9 mouse cellular contexts compared by ENCODE assay signal in the genomic region with DNA sequence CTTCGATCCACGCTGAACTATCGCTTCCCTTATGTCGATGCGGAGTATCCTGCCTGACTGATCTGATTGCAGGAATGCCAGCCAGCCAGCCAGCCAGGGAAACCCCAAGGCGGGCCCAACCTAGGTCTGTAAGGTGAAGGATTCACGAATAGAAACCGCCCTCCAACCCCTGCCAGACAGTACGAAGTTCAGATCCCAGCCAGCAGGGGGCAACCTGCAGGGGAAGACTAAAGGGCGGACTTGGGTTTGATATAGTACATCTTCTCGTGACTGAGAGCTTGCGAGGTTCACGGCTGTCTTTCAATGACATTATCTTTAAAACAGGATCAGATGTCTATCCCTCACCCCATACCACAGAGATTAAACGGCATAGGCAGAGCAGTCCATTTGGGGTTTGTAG. TPM values are rescaled to one million over a fixed set of nuclear protein-coding genes. Genes with fewer than 3 reads are reported as not detected.
A peak's percentile ranks its signal among the peaks of the same experiment; 100 is the strongest.
DNase-seq lines count a peak whose midpoint lies in the region; ATAC-seq and TF ChIP-seq lines count a peak whose summit lies in the region.
"Had no signal": no experiment of that assay in that cellular context is flagged by ENCODE, and none has a peak within 500 bp of the region (broad histone marks: within the 10 kb centered on the region; RNA-seq: fewer than 3 reads in every experiment).

No protein-coding gene starts in this region.

- H3K9me3 ChIP-seq in forebrain, embryonic 10.5 days = no peaks in the 10 kb centered on the region
- no peaks in the 10 kb centered on the region for H3K9me3 ChIP-seq in forebrain, embryonic 16.5 days (ENCODE audit: control insufficient read depth, low read length)
- no peaks in the 10 kb centered on the region for H3K9me3 ChIP-seq in midbrain, embryonic 14.5 days (ENCODE audit: control insufficient read depth, low read length)
- H3K9me3 ChIP-seq: limb, embryonic 12.5 days had no signal

- peak; percentile 65 for DNase-seq in forebrain, embryonic 10.5 days (ENCODE audit: extremely low spot score, low spot score)
- peak in 1 of 2 experiments; percentile 25 for DNase-seq in spleen, adult 2 months (ENCODE audit: low read depth in 1 of 2, low spot score in 2 of 2)
- DNase-seq in spleen, postnatal 4 days (ENCODE audit: low spot score in 2 of 2) = no peak
- peak; percentile 43 for DNase-seq in kidney, postnatal 14 days
- peak; percentile 70 for DNase-seq in midbrain, embryonic 14.5 days
- DNase-seq in frontal cortex, postnatal 10 days (ENCODE audit: low spot score in 2 of 2) = no peak

- WGBS in forebrain, embryonic 10.5 days = 26% methylated on average over 14 of the region's 14 CpGs
- 35% methylated on average over 14 of the region's 14 CpGs for WGBS in forebrain, embryonic 16.5 days
- 22% methylated on average over 14 of the region's 14 CpGs for WGBS in spleen, adult 2 months
- 25% methylated on average over 14 of the region's 14 CpGs for WGBS in midbrain, embryonic 14.5 days

- TF ChIP-seq POLR2A in spleen, adult 2 months (IDR thresholded peaks at IDR 0.05; ENCODE audit: low read depth, low read length) = no peak
- no peak for TF ChIP-seq POLR2A in embryonic fibroblast, embryonic 13.5 days (IDR thresholded peaks at IDR 0.05; ENCODE audit: low read depth, low read length)

- no peak overlapping the region for H3K9ac ChIP-seq in forebrain, embryonic 16.5 days (replicated peaks; ENCODE audit: low read depth, low read length)
- H3K9ac ChIP-seq in midbrain, embryonic 14.5 days (replicated peaks; ENCODE audit: low read length) = no peak overlapping the region
- H3K9ac ChIP-seq: limb, embryonic 12.5 days had no signal

- peak overlapping the region; percentile 65; the same call in 1 of the 2 replicates for H3K4me3 ChIP-seq in forebrain, embryonic 10.5 days
- H3K4me3 ChIP-seq in forebrain, embryonic 16.5 days (replicated peaks; ENCODE audit: low read length) = no peak overlapping the region
- H3K4me3 ChIP-seq in spleen, adult 2 months (ENCODE audit: extremely low read depth, insufficient read depth, insufficient read length) = no peak overlapping the region
- H3K4me3 ChIP-seq in embryonic fibroblast, embryonic 13.5 days (ENCODE audit: insufficient read depth, low read length) = no peak overlapping the region
- no peak overlapping the region for H3K4me3 ChIP-seq in midbrain, embryonic 14.5 days (replicated peaks; ENCODE audit: low read depth, low read length)
- H3K4me3 ChIP-seq: limb, embryonic 12.5 days had no signal

- ATAC-seq in forebrain, embryonic 16.5 days = no peak
- no peak for ATAC-seq in midbrain, embryonic 14.5 days (ENCODE audit: low FRiP score, low TSS enrichment)

- peaks cover 10% of the 10 kb centered on the region for H3K36me3 ChIP-seq in forebrain, embryonic 10.5 days (replicated peaks)
- no peaks in the 10 kb centered on the region for H3K36me3 ChIP-seq in forebrain, embryonic 16.5 days (ENCODE audit: control insufficient read depth, insufficient read depth)
- no peaks in the 10 kb centered on the region for H3K36me3 ChIP-seq in spleen, adult 2 months (ENCODE audit: control insufficient read depth, insufficient read depth, low read length)
- H3K36me3 ChIP-seq in midbrain, embryonic 14.5 days (ENCODE audit: control insufficient read depth, insufficient read depth, low read length) = no peaks in the 10 kb centered on the region
- H3K36me3 ChIP-seq: limb, embryonic 12.5 days had no signal

- peak overlapping the region; percentile 22; the same call in 1 of the 2 replicates for H3K27ac ChIP-seq in forebrain, embryonic 10.5 days
- no peak overlapping the region for H3K27ac ChIP-seq in forebrain, embryonic 16.5 days (ENCODE audit: low read length)
- H3K27ac ChIP-seq in spleen, adult 2 months (ENCODE audit: insufficient read depth, low read length) = no peak overlapping the region
- H3K27ac ChIP-seq in embryonic fibroblast, embryonic 13.5 days (ENCODE audit: insufficient read depth, low read length) = peak overlapping the region; percentile 12; the same call in 1 of the 2 replicates
- H3K27ac ChIP-seq in midbrain, embryonic 14.5 days (replicated peaks; ENCODE audit: low read depth, low read length) = no peak overlapping the region
- H3K27ac ChIP-seq: limb, embryonic 12.5 days had no signal

- TF ChIP-seq CTCF in spleen, adult 2 months (IDR thresholded peaks at IDR 0.05; ENCODE audit: extremely low read depth, insufficient read depth, insufficient read length, insufficient replicate concordance) = peak; percentile 63; the same call in 1 of the 2 replicates
- TF ChIP-seq CTCF in embryonic fibroblast, embryonic 13.5 days (IDR thresholded peaks at IDR 0.05; ENCODE audit: borderline replicate concordance, insufficient read depth, low read length) = no peak

- H3K4me2 ChIP-seq in forebrain, embryonic 16.5 days (ENCODE audit: low read length) = no peak overlapping the region
- peak overlapping the region; percentile 99; the same call in 1 of the 2 replicates for H3K4me2 ChIP-seq in midbrain, embryonic 14.5 days (ENCODE audit: low read length)

- peaks cover 54% of the 10 kb centered on the region for H3K27me3 ChIP-seq in forebrain, embryonic 10.5 days (ENCODE audit: poor library complexity, severe bottlenecking)
- 0 out of 2 replicates have a peak, but pooled peaks cover 2% of the 10 kb centered on the region for H3K27me3 ChIP-seq in forebrain, embryonic 16.5 days (replicated peaks; ENCODE audit: control insufficient read depth, insufficient read depth, low read length)
- peaks cover 6% of the 10 kb centered on the region for H3K27me3 ChIP-seq in spleen, adult 2 months (ENCODE audit: control insufficient read depth, insufficient read depth, low read length)
- H3K27me3 ChIP-seq in midbrain, embryonic 14.5 days (ENCODE audit: control insufficient read depth, insufficient read depth, low read length) = no peaks in the 10 kb centered on the region

- H3K4me1 ChIP-seq in forebrain, embryonic 10.5 days = peaks cover 77% of the 10 kb centered on the region
- peaks cover 8% of the 10 kb centered on the region for H3K4me1 ChIP-seq in forebrain, embryonic 16.5 days (replicated peaks; ENCODE audit: control insufficient read depth, insufficient read depth, low read length)
- no peaks in the 10 kb centered on the region for H3K4me1 ChIP-seq in spleen, adult 2 months (ENCODE audit: control insufficient read depth, insufficient read depth, insufficient read length)
- H3K4me1 ChIP-seq in embryonic fibroblast, embryonic 13.5 days (ENCODE audit: control insufficient read depth, insufficient read depth, low read length) = peaks cover 13% of the 10 kb centered on the region
- 0 out of 2 replicates have a peak, but pooled peaks cover 3% of the 10 kb centered on the region for H3K4me1 ChIP-seq in midbrain, embryonic 14.5 days (ENCODE audit: control insufficient read depth, insufficient read depth, low read length)

RNA-seq across cellular contexts. Expression of a gene that starts 1.5 kb away (rescaled TPM):
- polyA plus RNA-seq in forebrain, embryonic 10.5 days (2016; fragmentation: Nextera tagmentation; extraction: Ambion mirVana) = 2.8 and 3.4 TPM in 2 replicates
- polyA plus RNA-seq in forebrain, embryonic 16.5 days (2015; fragmentation: Nextera tagmentation; extraction: Ambion mirVana) = 1.6 and 2.3 TPM in 2 replicates
- polyA plus RNA-seq in spleen, adult 2 months (2012; rRNA removed) = 1.6 and 1.8 TPM in 2 replicates
- polyA plus RNA-seq in embryonic fibroblast, embryonic 13.5 days (2011; ENCODE audit: insufficient read length, low read depth, missing spikeins) = 4.8 and 5.0 TPM in 2 replicates
- 1.3 and 1.6 TPM in 2 replicates for polyA plus RNA-seq in midbrain, embryonic 14.5 days (2014; fragmentation: Nextera tagmentation; extraction: Ambion mirVana)

RNA-seq across cellular contexts. Expression of a gene that starts 26.6 kb away (rescaled TPM):
- 19.4 and 20.1 TPM in 2 replicates for polyA plus RNA-seq in forebrain, embryonic 10.5 days (2016; fragmentation: Nextera tagmentation; extraction: Ambion mirVana)
- 23.8 and 28.4 TPM in 2 replicates for polyA plus RNA-seq in forebrain, embryonic 16.5 days (2015; fragmentation: Nextera tagmentation; extraction: Ambion mirVana)
- 3.7 and 3.9 TPM in 2 replicates for polyA plus RNA-seq in spleen, adult 2 months (2012; rRNA removed)
- polyA plus RNA-seq in embryonic fibroblast, embryonic 13.5 days (2011; ENCODE audit: insufficient read length, low read depth, missing spikeins) = 1.8 and 3.4 TPM in 2 replicates
- 12.4 and 14.3 TPM in 2 replicates for polyA plus RNA-seq in midbrain, embryonic 14.5 days (2014; fragmentation: Nextera tagmentation; extraction: Ambion mirVana)

RNA-seq across cellular contexts. Expression of a gene that starts 32.3 kb away (rescaled TPM):
- polyA plus RNA-seq in forebrain, embryonic 10.5 days (2016; fragmentation: Nextera tagmentation; extraction: Ambion mirVana) = 13.5 and 14.6 TPM in 2 replicates
- 12.0 and 12.9 TPM in 2 replicates for polyA plus RNA-seq in forebrain, embryonic 16.5 days (2015; fragmentation: Nextera tagmentation; extraction: Ambion mirVana)
- polyA plus RNA-seq in spleen, adult 2 months (2012; rRNA removed) = 3.4 and 4.6 TPM in 2 replicates
- 1.6 and 2.7 TPM in 2 replicates for polyA plus RNA-seq in embryonic fibroblast, embryonic 13.5 days (2011; ENCODE audit: insufficient read length, low read depth, missing spikeins)
- polyA plus RNA-seq in midbrain, embryonic 14.5 days (2014; fragmentation: Nextera tagmentation; extraction: Ambion mirVana) = 20.9 and 22.3 TPM in 2 replicates

Comparison
In these comparisons a context has a peak if more than half of its experiments do, and no peak if none do; other contexts are left out.
1. H3K27ac ChIP-seq: peak in forebrain, embryonic 10.5 days (single experiment) and embryonic fibroblast, embryonic 13.5 days (single experiment); none in forebrain, embryonic 16.5 days (single experiment), spleen, adult 2 months (single experiment) and midbrain, embryonic 14.5 days (single experiment).
2. DNase-seq: peak in forebrain, embryonic 10.5 days (single experiment), kidney, postnatal 14 days (single experiment) and midbrain, embryonic 14.5 days (single experiment); none in spleen, postnatal 4 days (0 of 2) and frontal cortex, postnatal 10 days (0 of 2).